Mouse (Mus musculus) forebrain, embryonic 10.5 days (tissue): Measurements from ENCODE around the gene Cmtm3. TPM values are rescaled to one million over a fixed set of nuclear protein-coding genes. Genes with fewer than 3 reads are reported as not detected.

Experiments
- DNase-seq: peaks from one replicate; pipeline ENCODE4 v3.0.0-alpha.2; 2017; ENCODE audit warnings: low spot score; ENCODE audit errors: extremely low spot score
- H3K27ac ChIP-seq: fragments of 300-500 bp; sonication (generic); 2 replicates; pipeline ENCODE4 v1.5.1; 2016; ENCODE audit warnings: mild to moderate bottlenecking
- H3K27me3 ChIP-seq: fragments of 300-500 bp; sonication (generic); 2 replicates; pipeline ENCODE4 v1.6.1; 2016; ENCODE audit warnings: mild to moderate bottlenecking; ENCODE audit not compliant: poor library complexity, severe bottlenecking
- H3K36me3 ChIP-seq: fragments of 300-500 bp; sonication (generic); replicated peaks from 2 replicates; pipeline ENCODE4 v1.6.1; 2016; ENCODE audit warnings: mild to moderate bottlenecking, moderate library complexity
- H3K4me1 ChIP-seq: fragments of 300-500 bp; sonication (generic); 2 replicates; pipeline ENCODE4 v1.6.1; 2016
- H3K4me3 ChIP-seq: fragments of 300-500 bp; sonication (generic); 2 replicates; pipeline ENCODE4 v1.5.1; 2016; ENCODE audit warnings: mild to moderate bottlenecking, moderate library complexity
- H3K9me3 ChIP-seq: fragments of 300-500 bp; sonication (generic); 2 replicates; pipeline ENCODE4 v1.6.1; 2016; ENCODE audit warnings: mild to moderate bottlenecking, moderate library complexity
- WGBS: fragments of 180-500 bp; shearing (Covaris S2); methylation state at CpG from one replicate; pipeline ENCODE4 v1.1.7; 2016; 5-methylcytosine and 5-hydroxymethylcytosine counted together
- polyA plus RNA-seq: library from polyadenylated mRNA; unstranded; fragments of >200 nt; fragmentation: Nextera tagmentation; extraction: Ambion mirVana; gene quantifications from 2 replicates; pipeline ENCODE4 v1.2.1, GENCODE M21; 2016

The Cmtm3 gene
- polyA plus RNA-seq, 1 experiment from 2014 or later, result 68.5 TPM

DNA sequence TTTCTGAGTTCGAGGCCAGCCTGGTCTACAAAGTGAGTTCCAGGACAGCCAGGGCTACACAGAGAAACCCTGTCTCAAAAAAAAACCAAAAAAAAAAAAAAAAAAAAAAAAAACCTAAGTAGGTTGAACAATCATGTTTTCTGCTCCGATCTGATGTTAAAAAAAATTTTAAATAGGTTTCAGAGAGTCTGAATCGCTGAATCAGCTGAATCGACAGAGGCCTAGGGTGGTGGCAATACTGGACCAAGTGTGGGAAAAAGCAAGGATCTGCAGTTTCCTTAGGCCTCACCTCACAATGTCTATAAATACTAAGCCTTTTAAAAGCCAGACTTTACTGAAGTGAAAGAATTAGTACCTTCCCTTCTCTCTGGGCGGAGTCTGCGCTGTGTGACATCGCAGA, 53.9 kb downstream of the Cmtm3 start:
- Histone ChIP-seq H3K27me3 (no peaks in the 10 kb centered on the region), H3K9me3 (peaks cover 4% of the 10 kb centered on the region; the same call in 1 of the 2 replicates), H3K36me3 (0 out of 2 replicates have a peak, but pooled peaks cover 4% of the 10 kb centered on the region), H3K4me1 (peaks cover 28% of the 10 kb centered on the region), H3K4me3 (no peak overlapping the region), H3K27ac (no peak overlapping the region)
- DNase-seq, result no peak
- 95% methylated on average over 7 of the region's 7 CpGs for WGBS

DNA sequence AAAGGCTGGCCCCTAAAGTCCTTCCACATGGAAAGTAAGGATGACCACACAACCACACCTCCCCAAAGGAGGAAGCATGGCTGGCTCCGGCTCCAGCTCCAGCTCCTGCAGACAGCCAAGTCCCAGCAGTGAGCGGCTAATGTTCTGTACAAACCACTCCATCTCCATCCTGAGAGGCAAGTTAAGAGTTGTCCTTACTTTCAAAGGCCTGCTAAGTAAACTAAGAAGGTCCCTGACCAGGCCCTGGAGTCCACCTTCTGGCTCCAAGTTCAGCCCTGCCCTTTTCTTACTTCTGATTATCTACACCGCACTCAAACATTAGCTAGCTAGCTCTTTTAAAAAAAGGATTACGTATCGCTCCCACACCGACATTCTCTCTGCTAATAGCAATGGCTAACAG, 54.6 kb downstream of the Cmtm3 start:
- 87% methylated on average over 6 of the region's 6 CpGs for WGBS
- Histone ChIP-seq H3K4me1 (peaks cover 28% of the 10 kb centered on the region), H3K27ac (no peak overlapping the region), H3K27me3 (no peaks in the 10 kb centered on the region), H3K9me3 (peaks cover 4% of the 10 kb centered on the region; the same call in 1 of the 2 replicates), H3K4me3 (peak overlapping the region; percentile 87; the same call in 1 of the 2 replicates), H3K36me3 (0 out of 2 replicates have a peak, but pooled peaks cover 4% of the 10 kb centered on the region)
- DNase-seq, result no peak

DNA sequence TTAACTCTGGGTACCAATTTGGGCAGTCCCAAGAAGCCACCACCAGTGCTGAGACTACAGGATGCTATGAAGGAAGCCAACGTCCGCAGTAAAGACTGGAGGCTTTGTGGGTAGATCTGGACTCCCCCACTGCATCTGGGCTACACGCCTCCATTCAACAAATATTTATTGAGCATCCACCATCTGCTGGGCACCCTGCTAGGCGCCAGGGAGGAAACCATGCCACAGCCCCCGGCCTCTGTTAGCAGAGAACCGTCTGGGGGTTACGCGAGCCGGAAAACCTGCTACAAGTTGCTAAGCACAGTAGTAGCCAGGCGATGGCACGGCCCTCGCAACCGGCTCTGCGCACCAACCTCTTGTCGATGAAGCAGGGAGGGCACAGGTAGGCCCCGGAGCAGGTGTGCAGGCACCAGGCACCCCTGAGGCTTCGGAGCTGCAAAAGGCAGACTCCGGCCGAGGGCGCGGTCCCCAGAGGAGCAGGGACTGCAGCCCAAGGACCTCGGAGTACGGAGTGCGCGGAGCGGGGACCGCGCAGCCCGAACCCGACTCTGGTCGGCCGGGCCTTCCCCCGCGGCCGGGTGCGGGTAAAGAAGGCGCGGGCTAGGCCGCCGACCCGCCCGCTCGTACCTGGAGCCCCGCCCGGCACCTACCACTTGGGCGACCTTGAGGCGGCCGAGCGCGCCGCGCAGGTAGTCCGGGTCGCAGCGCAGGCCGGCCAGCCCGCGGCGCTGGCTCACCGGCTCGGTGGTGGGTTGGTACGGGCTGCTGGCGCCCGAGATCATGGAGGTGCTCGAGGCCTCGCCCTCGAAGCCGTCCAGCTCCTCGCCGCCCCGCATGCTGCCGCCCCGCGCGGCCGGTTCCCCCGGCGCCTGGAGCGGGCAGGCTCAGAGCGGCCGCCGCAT, 55.8 kb downstream of the Cmtm3 start:
- 0 out of 2 replicates have a peak, but pooled peaks cover 4% of the 10 kb centered on the region for H3K36me3 ChIP-seq
- WGBS, result under 1% methylated on average over 82 of the region's 82 CpGs
- peak; percentile 50 for DNase-seq
- peaks cover 4% of the 10 kb centered on the region; the same call in 1 of the 2 replicates for H3K9me3 ChIP-seq
- peaks cover 28% of the 10 kb centered on the region for H3K4me1 ChIP-seq
- H3K4me3 ChIP-seq, result peak overlapping the region; percentile 87
- H3K27ac ChIP-seq, result peak overlapping the region; percentile 92
- H3K27me3 ChIP-seq, result no peaks in the 10 kb centered on the region

DNA sequence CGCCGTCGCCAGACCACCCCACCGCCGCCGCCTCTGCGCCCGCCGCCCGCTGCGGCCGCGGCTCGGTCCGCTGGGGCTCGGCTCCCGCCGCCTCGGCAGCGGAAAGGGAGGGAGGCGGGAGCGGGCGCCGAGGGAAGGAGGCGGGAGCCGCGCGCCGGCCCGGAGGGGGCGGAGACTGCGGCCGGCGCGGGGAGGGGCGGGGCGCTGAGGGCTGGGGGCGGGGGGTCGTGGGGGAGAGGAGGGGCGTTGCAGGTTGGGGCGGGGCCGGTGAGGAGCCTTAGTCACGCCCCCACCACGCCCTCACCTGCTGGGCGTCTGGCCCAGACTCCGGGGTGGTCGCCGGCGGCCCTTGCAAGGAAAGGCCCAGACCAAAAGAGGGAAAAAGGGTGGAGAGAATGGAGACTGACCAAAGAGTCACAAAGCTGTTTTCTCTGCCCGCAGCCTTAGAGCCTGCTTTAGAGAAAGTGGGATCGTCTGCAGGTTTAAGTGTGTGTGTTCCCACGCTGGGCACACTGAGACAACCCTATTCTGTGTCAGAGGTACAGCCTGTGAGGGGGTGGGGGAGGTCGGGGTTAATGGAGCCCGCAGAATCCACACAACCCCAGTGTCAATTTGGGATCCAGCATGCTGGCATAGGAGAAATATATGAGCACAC, 56.6 kb downstream of the Cmtm3 start, which contains the start of gene Cmtm4:
Gene Cmtm4 (minus strand): TSS at position 105 of the 655 bp plus-strand sequence.
- Histone ChIP-seq H3K4me3 (peak within 1 kb of the TSS; percentile 87), H3K4me1 (peaks cover 28% of the 10 kb centered on the region), H3K27ac (peak within 1 kb of the TSS; percentile 92), H3K27me3 (no peaks in the 10 kb centered on the region), H3K36me3 (0 out of 2 replicates have a peak, but pooled peaks cover 4% of the 10 kb centered on the region), H3K9me3 (peaks cover 4% of the 10 kb centered on the region; the same call in 1 of the 2 replicates)
- DNase-seq, result peak; percentile 66
- WGBS, result 3% methylated on average over 36 of the region's 54 CpGs

Other genes with a start within 250 kb of the Cmtm3 start
- 12.5 and 14.3 TPM in 2 replicates for gene Cdh5, start 237.8 kb upstream of the Cmtm3 start, polyA plus RNA-seq
- gene Bean1, start 169.0 kb upstream of the Cmtm3 start, polyA plus RNA-seq, result 0.09 TPM in 1 of 2 replicates, not detected in the other
- gene Tk2, start 90.9 kb upstream of the Cmtm3 start, polyA plus RNA-seq, result 25.7 and 25.8 TPM in 2 replicates
- gene Cklf, start 88.5 kb upstream of the Cmtm3 start, polyA plus RNA-seq, result 39.4 and 41.7 TPM in 2 replicates
- not detected in 2 replicates for gene Cmtm2a, start 46.2 kb upstream of the Cmtm3 start, polyA plus RNA-seq
- gene Gm45711, start 29.3 kb upstream of the Cmtm3 start, polyA plus RNA-seq, result not detected in 2 replicates
- not detected in 2 replicates for gene Cmtm1, start 29.3 kb upstream of the Cmtm3 start, polyA plus RNA-seq
- gene Gm11020, start 17.8 kb upstream of the Cmtm3 start, polyA plus RNA-seq, result not detected in 2 replicates
- not detected in 2 replicates for gene Cmtm2b, start 17.2 kb upstream of the Cmtm3 start, polyA plus RNA-seq
- gene Cmtm4, start 56.4 kb downstream of the Cmtm3 start, polyA plus RNA-seq, result 2.2 and 2.5 TPM in 2 replicates
- gene Dync1li2, start 103.6 kb downstream of the Cmtm3 start, polyA plus RNA-seq, result 81.5 and 81.9 TPM in 2 replicates
- gene Terb1, start 170.5 kb downstream of the Cmtm3 start, polyA plus RNA-seq, result 0.10 TPM in 2 replicates
- 133 and 146 TPM in 2 replicates for gene Nae1, start 195.2 kb downstream of the Cmtm3 start, polyA plus RNA-seq
- 1.1 and 1.3 TPM in 2 replicates for gene Car7, start 195.3 kb downstream of the Cmtm3 start, polyA plus RNA-seq